Mouse (Mus musculus) liver, postnatal 0 days (tissue): Measurements from ENCODE around the gene Gm21294. TPM values are rescaled to one million over a fixed set of nuclear protein-coding genes. Genes with fewer than 3 reads are reported as not detected.
"Not testable (repeated sequence)": the region's sequence is repeated elsewhere in the genome, so short reads cannot be mapped to it uniquely, and the experiment has no call there.

Experiments
- ATAC-seq: fragments of 200-750 bp; cut with Nextera tagmentation; 2 replicates; pipeline ENCODE4 v1.8.0; 2017; ENCODE audit warnings: mild to moderate bottlenecking, moderate library complexity
- DNase-seq: peaks from one replicate; pipeline ENCODE4 v3.0.0-alpha.2; 2016
- H3K27ac ChIP-seq: fragments of 300-500 bp; sonication (generic); 2 replicates; pipeline ENCODE4 v1.5.1; 2014; ENCODE audit warnings: antibody characterized with exemption, moderate library complexity, mild to moderate bottlenecking, low read depth
- H3K27me3 ChIP-seq: fragments of 300-500 bp; sonication (generic); 2 replicates; pipeline ENCODE4 v1.6.1; 2014; ENCODE audit warnings: low read length, control low read depth, mixed read lengths; ENCODE audit not compliant: insufficient read depth
- H3K36me3 ChIP-seq: fragments of 300-500 bp; sonication (generic); replicated peaks from 2 replicates; pipeline ENCODE4 v1.6.1; 2014; ENCODE audit warnings: mild to moderate bottlenecking, control low read depth, low read length, moderate library complexity, mixed read lengths; ENCODE audit not compliant: insufficient read depth
- H3K4me1 ChIP-seq: fragments of 300-500 bp; sonication (generic); 2 replicates; pipeline ENCODE4 v1.6.1; 2014; ENCODE audit warnings: antibody characterized with exemption, mild to moderate bottlenecking, control low read depth; ENCODE audit not compliant: insufficient read depth
- H3K4me2 ChIP-seq: fragments of 300-500 bp; sonication (generic); 2 replicates; pipeline ENCODE4 v1.6.1; 2014; ENCODE audit warnings: low read depth, mild to moderate bottlenecking, low read length, moderate library complexity, mixed read lengths
- H3K4me3 ChIP-seq: fragments of 300-500 bp; sonication (generic); 2 replicates; pipeline ENCODE4 v1.5.1; 2014; ENCODE audit warnings: low read depth, low read length
- H3K9ac ChIP-seq: fragments of 300-500 bp; sonication (generic); replicated peaks from 2 replicates; pipeline ENCODE4 v1.6.1; 2014; ENCODE audit warnings: mild to moderate bottlenecking, moderate library complexity
- H3K9me3 ChIP-seq: fragments of 300-500 bp; sonication (generic); 2 replicates; pipeline ENCODE4 v1.6.1; 2016; ENCODE audit warnings: mild to moderate bottlenecking, control low read depth, low read length, mixed read lengths
- WGBS: fragments of 180-500 bp; shearing (Covaris S2); extraction: QIAGEN DNeasy Blood & Tissue Kit; methylation state at CpG from one replicate; pipeline ENCODE4 v1.1.7; 2014; ENCODE audit not compliant: insufficient replicate concordance; 5-methylcytosine and 5-hydroxymethylcytosine counted together
- polyA plus RNA-seq: library from polyadenylated mRNA; unstranded; fragments of >200 nt; fragmentation: Nextera tagmentation; extraction: Ambion mirVana; gene quantifications from 2 replicates; pipeline ENCODE4 v1.2.1, GENCODE M21; 2015

The Gm21294 gene
- polyA plus RNA-seq, result not detected in 2 replicates

GRCm38 (mm10) chrY:89052506-89052905 lies at the start of gene Gm21294:
TSS of gene Gm21294 (plus strand) at chrY:89052806.
- H3K4me3 ChIP-seq, ATAC-seq, H3K27me3 ChIP-seq, H3K9ac ChIP-seq, H3K36me3 ChIP-seq, H3K4me2 ChIP-seq, H3K9me3 ChIP-seq, H3K4me1 ChIP-seq, DNase-seq, H3K27ac ChIP-seq: not testable (repeated sequence)
- no CpG with 5 or more reads among the region's 5 CpGs for WGBS

GRCm38 (mm10) chrY:89126246-89126645 lies 73.6 kb downstream of the Gm21294 start:
- not testable (repeated sequence) for H3K4me2 ChIP-seq, H3K4me1 ChIP-seq, H3K9ac ChIP-seq, H3K27ac ChIP-seq, H3K27me3 ChIP-seq, ATAC-seq, H3K36me3 ChIP-seq, DNase-seq, H3K4me3 ChIP-seq, H3K9me3 ChIP-seq
- WGBS, result 76% methylated on average over 2 of the region's 21 CpGs
